Mouse (Mus musculus) E14TG2a.4 (cell line): ENCODE measurements around the gene Retreg3.

Experiments used
- CTCF ChIP-seq: conservative IDR thresholded peaks from 2 replicates; pipeline ENCODE4 v1.5.1; 2014; ENCODE audit warnings: low read length
- NANOG ChIP-seq: IDR thresholded peaks from 2 replicates; pipeline ENCODE4 v1.6.1; 2014; ENCODE audit warnings: borderline replicate concordance, low read length, mixed read lengths

DNA sequence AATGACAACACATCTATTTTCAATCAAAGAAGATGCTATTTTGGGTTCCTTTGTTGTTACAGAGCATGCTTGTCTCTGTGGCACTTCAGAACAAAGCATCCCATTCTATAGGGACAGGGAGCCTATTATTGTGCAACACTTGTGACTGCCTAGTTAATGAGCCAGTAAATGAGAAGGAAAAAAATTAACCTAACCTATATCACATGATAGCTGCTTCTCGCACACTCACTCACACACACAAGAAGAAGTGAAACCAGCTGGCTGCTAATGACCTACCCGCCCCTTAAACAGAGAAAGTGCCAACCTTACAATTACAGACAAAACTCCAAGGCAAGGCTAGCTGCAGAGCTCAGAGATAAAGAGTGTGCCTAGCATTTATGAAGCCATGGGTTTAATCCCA, 4.1 kb downstream of the Retreg3 start:
- no peak for TF ChIP-seq CTCF
- TF ChIP-seq NANOG = no peak
